Mouse (Mus musculus): ENCODE data around the gene Rab42.

- TF ChIP-seq GATA1 (IDR thresholded peaks at IDR 0.05; ENCODE audit: borderline replicate concordance, low read length) (no peak), FLI1 (IDR thresholded peaks at IDR 0.05; ENCODE audit: low read length) (no peak)
Observed at GRCm38 (mm10) chr4:132305276-132305675, 2.1 kb upstream of the Rab42 start.
